Mouse (Mus musculus) urinary bladder, adult 2 months (tissue): Measurements from ENCODE around the gene Snrpd2. TPM values are rescaled to one million over a fixed set of nuclear protein-coding genes. Genes with fewer than 3 reads are reported as not detected.
A peak's percentile ranks its signal among the peaks of the same experiment; 100 is the strongest.

Experiments
- DNase-seq: peaks from one replicate; pipeline ENCODE4 v3.0.0; 2022; ENCODE audit warnings: low spot score
- polyA plus RNA-seq: library from polyadenylated mRNA; depleted of rRNA; stranded (reverse); fragments of >200 nt; gene quantifications from 2 replicates; pipeline ENCODE4 v1.2.3, GENCODE M21; 2012; rRNA removed

Gene Snrpd2
- 122 and 124 TPM in 2 replicates for polyA plus RNA-seq

- peak; percentile 88 for DNase-seq
These were observed at the start of gene Snrpd2 for GRCm38 (mm10) chr7:19149626-19150025. Gene Snrpd2 (plus strand): TSS chr7:19149722.

- no peak for DNase-seq
These were observed 49.2 kb upstream of the Snrpd2 start for GRCm38 (mm10) chr7:19100290-19100689.

- DNase-seq, result no peak
These were observed 45.8 kb upstream of the Snrpd2 start for GRCm38 (mm10) chr7:19103741-19104140.

GRCm38 (mm10) chr7:19104486-19104885 lies 45.0 kb upstream of the Snrpd2 start:
- DNase-seq, result no peak

- DNase-seq, result no peak
These were observed 42.1 kb upstream of the Snrpd2 start for GRCm38 (mm10) chr7:19107436-19107835.

- DNase-seq, result no peak
These were observed 40.0 kb upstream of the Snrpd2 start for GRCm38 (mm10) chr7:19109565-19109964.

- DNase-seq, result peak; percentile 47
These were observed 31.3 kb upstream of the Snrpd2 start, which contains the start of gene Gm4969 for GRCm38 (mm10) chr7:19118028-19118771. Gene Gm4969 (minus strand): TSS chr7:19118368.

- no peak for DNase-seq
These were observed 30.4 kb upstream of the Snrpd2 start for GRCm38 (mm10) chr7:19119083-19119482.

GRCm38 (mm10) chr7:19119631-19120429 lies 29.7 kb upstream of the Snrpd2 start, which contains the start of gene Fbxo46:
Gene Fbxo46 (plus strand): TSS chr7:19119859.
- DNase-seq, result peak; percentile 81

- DNase-seq, result no peak
These were observed 27.8 kb upstream of the Snrpd2 start for GRCm38 (mm10) chr7:19121686-19122085.

- no peak for DNase-seq
These were observed 24.8 kb upstream of the Snrpd2 start for GRCm38 (mm10) chr7:19124713-19125112.

GRCm38 (mm10) chr7:19127744-19128143 lies 21.8 kb upstream of the Snrpd2 start:
- DNase-seq, result no peak

- DNase-seq, result no peak
These were observed 20.1 kb upstream of the Snrpd2 start for GRCm38 (mm10) chr7:19129396-19129795.

- no peak for DNase-seq
These were observed 18.9 kb upstream of the Snrpd2 start for GRCm38 (mm10) chr7:19130657-19131056.

GRCm38 (mm10) chr7:19131324-19131848 lies 18.1 kb upstream of the Snrpd2 start:
- peak; percentile 89 for DNase-seq

- DNase-seq, result no peak
These were observed 13.4 kb upstream of the Snrpd2 start for GRCm38 (mm10) chr7:19136168-19136567.

GRCm38 (mm10) chr7:19136673-19137334 lies 12.7 kb upstream of the Snrpd2 start:
- no peak for DNase-seq

GRCm38 (mm10) chr7:19137380-19137779 lies 12.1 kb upstream of the Snrpd2 start:
- DNase-seq, result no peak

GRCm38 (mm10) chr7:19146793-19147192 lies 2.7 kb upstream of the Snrpd2 start:
- no peak for DNase-seq

GRCm38 (mm10) chr7:19147497-19148045 lies 2.0 kb upstream of the Snrpd2 start:
- no peak for DNase-seq

- no peak for DNase-seq
These were observed 1.2 kb upstream of the Snrpd2 start for GRCm38 (mm10) chr7:19148180-19148874.
